Mouse (Mus musculus) neural tube, embryonic 13.5 days (tissue): ENCODE data around the gene Fn1. TPM values are rescaled to one million over a fixed set of nuclear protein-coding genes. Genes with fewer than 3 reads are reported as not detected.

Source experiments
- ATAC-seq: fragments of 200-750 bp; cut with Nextera tagmentation; 2 replicates; pipeline ENCODE4 v1.8.0; 2017; ENCODE audit warnings: low read depth, mild to moderate bottlenecking, moderate TSS enrichment, moderate library complexity
- H3K27ac ChIP-seq: fragments of 300-500 bp; sonication (generic); replicated peaks from 2 replicates; pipeline ENCODE4 v1.5.1; 2015; ENCODE audit warnings: moderate library complexity, mild to moderate bottlenecking, inconsistent platforms
- H3K27me3 ChIP-seq: fragments of 300-500 bp; sonication (generic); 2 replicates; pipeline ENCODE4 v1.6.1; 2015; ENCODE audit warnings: mild to moderate bottlenecking, inconsistent platforms
- H3K36me3 ChIP-seq: fragments of 300-500 bp; sonication (generic); 2 replicates; pipeline ENCODE4 v1.6.1; 2015; ENCODE audit warnings: mild to moderate bottlenecking, inconsistent platforms
- H3K4me1 ChIP-seq: fragments of 300-500 bp; sonication (generic); replicated peaks from 2 replicates; pipeline ENCODE4 v1.6.1; 2015; ENCODE audit warnings: inconsistent platforms
- H3K4me2 ChIP-seq: fragments of 300-500 bp; sonication (generic); 2 replicates; pipeline ENCODE4 v1.6.1; 2015; ENCODE audit warnings: inconsistent platforms, mild to moderate bottlenecking, moderate library complexity
- H3K4me3 ChIP-seq: fragments of 300-500 bp; sonication (generic); 2 replicates; pipeline ENCODE4 v1.5.1; 2015; ENCODE audit warnings: mild to moderate bottlenecking, inconsistent platforms
- H3K9ac ChIP-seq: fragments of 300-500 bp; sonication (generic); 2 replicates; pipeline ENCODE4 v1.6.1; 2015; ENCODE audit warnings: moderate library complexity, mild to moderate bottlenecking, inconsistent platforms
- H3K9me3 ChIP-seq: fragments of 300-500 bp; sonication (generic); 2 replicates; pipeline ENCODE4 v1.6.1; 2016; ENCODE audit warnings: inconsistent platforms
- WGBS: fragments of 180-500 bp; shearing (Covaris S2); methylation state at CpG from one replicate; pipeline ENCODE4 v1.1.7; 2015; 5-methylcytosine and 5-hydroxymethylcytosine counted together
- polyA plus RNA-seq: library from polyadenylated mRNA; unstranded; fragments of >200 nt; fragmentation: Nextera tagmentation; extraction: Ambion mirVana; gene quantifications from 2 replicates; pipeline ENCODE4 v1.2.1, GENCODE M21; 2015

The Fn1 gene
- polyA plus RNA-seq, 1 experiment from 2014 or later, result 38.7 TPM

- H3K36me3 ChIP-seq, result peaks cover 34% of the 10 kb centered on the region
- no peaks in the 10 kb centered on the region for H3K27me3 ChIP-seq
- no peak overlapping the region for H3K4me3 ChIP-seq
- ATAC-seq, result no peak
- WGBS, result 89% methylated on average over 8 of the region's 8 CpGs
- H3K9ac ChIP-seq, result no peak overlapping the region
- H3K9me3 ChIP-seq, result no peaks in the 10 kb centered on the region
- no peak overlapping the region for H3K27ac ChIP-seq
- H3K4me2 ChIP-seq, result no peak overlapping the region
- H3K4me1 ChIP-seq, result no peaks in the 10 kb centered on the region
Observed at GRCm38 (mm10) chr1:71630243-71630642, 22.8 kb downstream of the Fn1 start.

GRCm38 (mm10) chr1:71623625-71624024 lies 29.4 kb downstream of the Fn1 start:
- no peaks in the 10 kb centered on the region for H3K4me1 ChIP-seq
- no peak overlapping the region for H3K9ac ChIP-seq
- H3K9me3 ChIP-seq, result no peaks in the 10 kb centered on the region
- no peak for ATAC-seq
- 96% methylated on average over 6 of the region's 6 CpGs for WGBS
- H3K4me2 ChIP-seq, result no peak overlapping the region
- H3K27me3 ChIP-seq, result no peaks in the 10 kb centered on the region; the same call in 1 of the 2 replicates
- H3K36me3 ChIP-seq, result peaks cover 37% of the 10 kb centered on the region
- no peak overlapping the region for H3K27ac ChIP-seq
- H3K4me3 ChIP-seq, result no peak overlapping the region

GRCm38 (mm10) chr1:71621526-71621925 lies 31.5 kb downstream of the Fn1 start:
- 91% methylated on average over 2 of the region's 2 CpGs for WGBS
- no peaks in the 10 kb centered on the region for H3K9me3 ChIP-seq
- ATAC-seq, result no peak
- no peaks in the 10 kb centered on the region for H3K4me1 ChIP-seq
- H3K4me3 ChIP-seq, result no peak overlapping the region
- no peak overlapping the region for H3K9ac ChIP-seq
- peaks cover 37% of the 10 kb centered on the region for H3K36me3 ChIP-seq
- no peaks in the 10 kb centered on the region; the same call in 1 of the 2 replicates for H3K27me3 ChIP-seq
- H3K4me2 ChIP-seq, result no peak overlapping the region
- no peak overlapping the region for H3K27ac ChIP-seq

- H3K27me3 ChIP-seq, result no peaks in the 10 kb centered on the region; the same call in 1 of the 2 replicates
- 30% methylated on average over 8 of the region's 8 CpGs for WGBS
- ATAC-seq, result peak; percentile 96
- no peaks in the 10 kb centered on the region for H3K9me3 ChIP-seq
- H3K9ac ChIP-seq, result no peak overlapping the region
- H3K4me2 ChIP-seq, result no peak overlapping the region
- no peak overlapping the region for H3K4me3 ChIP-seq
- peaks cover 15% of the 10 kb centered on the region for H3K4me1 ChIP-seq
- H3K27ac ChIP-seq, result peak overlapping the region; percentile 50
- peaks cover 31% of the 10 kb centered on the region for H3K36me3 ChIP-seq
Observed at GRCm38 (mm10) chr1:71614545-71615246, 38.3 kb downstream of the Fn1 start.

- Histone ChIP-seq H3K36me3 (peaks cover 33% of the 10 kb centered on the region), H3K4me2 (no peak overlapping the region), H3K4me1 (peaks cover 15% of the 10 kb centered on the region), H3K4me3 (no peak overlapping the region), H3K27me3 (no peaks in the 10 kb centered on the region), H3K27ac (no peak overlapping the region), H3K9me3 (no peaks in the 10 kb centered on the region), H3K9ac (no peak overlapping the region)
- 91% methylated on average over 21 of the region's 21 CpGs for WGBS
- ATAC-seq, result no peak
Observed at GRCm38 (mm10) chr1:71612256-71612655, 40.7 kb downstream of the Fn1 start.

GRCm38 (mm10) chr1:71609916-71610315 lies 43.1 kb downstream of the Fn1 start:
- Histone ChIP-seq H3K27ac (no peak overlapping the region), H3K9ac (no peak overlapping the region), H3K4me2 (no peak overlapping the region), H3K9me3 (no peaks in the 10 kb centered on the region), H3K27me3 (no peaks in the 10 kb centered on the region), H3K4me3 (no peak overlapping the region), H3K4me1 (peaks cover 10% of the 10 kb centered on the region), H3K36me3 (peaks cover 51% of the 10 kb centered on the region)
- WGBS, result 92% methylated on average over 5 of the region's 5 CpGs
- no peak for ATAC-seq

GRCm38 (mm10) chr1:71609057-71609775 lies 43.8 kb downstream of the Fn1 start:
- Histone ChIP-seq H3K9ac (no peak overlapping the region), H3K4me3 (no peak overlapping the region), H3K27ac (no peak overlapping the region), H3K36me3 (peaks cover 55% of the 10 kb centered on the region), H3K4me2 (no peak overlapping the region), H3K9me3 (no peaks in the 10 kb centered on the region), H3K4me1 (peaks cover 3% of the 10 kb centered on the region), H3K27me3 (no peaks in the 10 kb centered on the region)
- 97% methylated on average over 37 of the region's 37 CpGs for WGBS
- ATAC-seq, result no peak

GRCm38 (mm10) chr1:71606600-71607325 lies 46.2 kb downstream of the Fn1 start:
- WGBS, result 91% methylated on average over 8 of the region's 8 CpGs
- peaks cover 53% of the 10 kb centered on the region for H3K36me3 ChIP-seq
- no peak for ATAC-seq

GRCm38 (mm10) chr1:71605751-71606150 lies 47.2 kb downstream of the Fn1 start:
- no peak overlapping the region for H3K4me2 ChIP-seq
- H3K9me3 ChIP-seq, result no peaks in the 10 kb centered on the region
- H3K4me1 ChIP-seq, result no peaks in the 10 kb centered on the region
- no peaks in the 10 kb centered on the region for H3K27me3 ChIP-seq
- WGBS, result 94% methylated on average over 2 of the region's 2 CpGs
- no peak overlapping the region for H3K27ac ChIP-seq
- no peak overlapping the region for H3K9ac ChIP-seq
- no peak overlapping the region for H3K4me3 ChIP-seq
- H3K36me3 ChIP-seq, result peaks cover 49% of the 10 kb centered on the region
- no peak for ATAC-seq

More at GRCm38 (mm10) chr1:71606600-71607325, 46.2 kb downstream of the Fn1 start:
- Histone ChIP-seq H3K27me3 (no peaks in the 10 kb centered on the region), H3K9ac (no peak overlapping the region), H3K4me3 (no peak overlapping the region), H3K27ac (no peak overlapping the region), H3K4me2 (no peak overlapping the region), H3K4me1 (no peaks in the 10 kb centered on the region), H3K9me3 (no peaks in the 10 kb centered on the region)

- Histone ChIP-seq H3K27ac (no peak overlapping the region), H3K9me3 (no peaks in the 10 kb centered on the region), H3K36me3 (peaks cover 64% of the 10 kb centered on the region), H3K9ac (no peak overlapping the region), H3K27me3 (no peaks in the 10 kb centered on the region), H3K4me1 (no peaks in the 10 kb centered on the region), H3K4me3 (no peak overlapping the region), H3K4me2 (no peak overlapping the region)
- WGBS, result 97% methylated on average over 4 of the region's 4 CpGs
- ATAC-seq, result no peak
Observed at GRCm38 (mm10) chr1:71595365-71595764, 57.6 kb downstream of the Fn1 start.

GRCm38 (mm10) chr1:71594268-71594667 lies 58.7 kb downstream of the Fn1 start:
- no peaks in the 10 kb centered on the region for H3K4me1 ChIP-seq
- no peak overlapping the region for H3K9ac ChIP-seq
- WGBS, result 87% methylated on average over 2 of the region's 2 CpGs
- H3K9me3 ChIP-seq, result no peaks in the 10 kb centered on the region
- H3K36me3 ChIP-seq, result peaks cover 66% of the 10 kb centered on the region
- no peak overlapping the region for H3K27ac ChIP-seq
- ATAC-seq, result no peak
- H3K4me3 ChIP-seq, result no peak overlapping the region
- H3K27me3 ChIP-seq, result no peaks in the 10 kb centered on the region
- no peak overlapping the region for H3K4me2 ChIP-seq

- Histone ChIP-seq H3K27me3 (no peaks in the 10 kb centered on the region), H3K9ac (no peak overlapping the region), H3K4me3 (no peak overlapping the region), H3K9me3 (no peaks in the 10 kb centered on the region), H3K27ac (no peak overlapping the region), H3K36me3 (peaks cover 56% of the 10 kb centered on the region), H3K4me2 (no peak overlapping the region), H3K4me1 (no peaks in the 10 kb centered on the region)
- 95% methylated on average over 9 of the region's 9 CpGs for WGBS
- no peak for ATAC-seq
Observed at GRCm38 (mm10) chr1:71593184-71593583, 59.8 kb downstream of the Fn1 start.
